Mouse (Mus musculus) fat pad, adult 2 months (tissue): ENCODE data around the gene Prelp.
"Not testable (repeated sequence)": the region's sequence is repeated elsewhere in the genome, so short reads cannot be mapped to it uniquely, and the experiment has no call there.

Experiments used
- DNase-seq: peaks from one replicate; pipeline ENCODE4 v3.0.0-alpha.2; 2011; ENCODE audit warnings: low read depth, low spot score; ENCODE audit errors: extremely low read depth

Gene Prelp

DNA sequence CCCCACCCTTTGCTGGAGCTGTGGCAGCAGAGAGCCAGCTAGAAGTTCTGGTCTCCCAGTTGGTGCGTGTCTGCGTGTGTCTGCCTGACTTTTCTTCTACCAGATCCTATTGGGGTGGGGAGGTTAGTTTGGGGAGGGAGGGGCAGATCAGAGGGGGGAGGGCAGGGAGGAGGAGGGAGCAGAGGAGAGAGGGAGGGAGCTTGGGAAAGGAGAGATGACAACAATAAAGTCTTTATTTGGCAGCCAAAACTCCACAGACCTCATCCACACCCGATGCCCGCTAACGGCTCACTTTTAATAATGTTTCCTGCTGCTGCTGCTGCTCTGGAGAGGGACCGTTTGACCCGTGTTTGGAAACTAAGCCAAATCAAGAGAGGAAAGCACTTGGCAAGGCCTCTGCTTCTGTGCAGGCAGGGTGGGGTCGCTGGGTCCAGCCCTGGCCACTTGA, at the start of gene Prelp:
Gene Prelp, minus strand, starts transcription at position 111 of the 448 bp plus-strand sequence.
- DNase-seq = no peak

DNA sequence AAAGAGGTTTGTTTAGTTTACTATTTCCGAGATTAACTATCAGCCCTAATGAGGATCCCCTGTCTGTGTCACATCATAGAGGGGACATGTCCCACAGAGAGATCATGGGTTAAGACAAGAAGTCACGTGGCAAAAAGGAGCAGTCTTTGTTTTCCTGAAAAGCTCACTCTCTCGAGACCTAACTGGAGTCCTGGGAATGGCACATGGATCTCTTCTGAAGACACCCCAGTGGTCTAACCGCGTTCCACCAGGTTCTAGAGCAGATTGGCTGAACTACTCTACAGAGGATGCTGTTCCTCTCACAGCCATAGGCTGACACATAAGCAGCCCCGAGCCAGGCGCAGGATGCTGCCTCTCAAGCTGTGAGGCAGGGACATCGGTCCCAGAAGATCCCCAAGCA, 48.2 kb upstream of the Prelp start:
- DNase-seq = no peak

DNA sequence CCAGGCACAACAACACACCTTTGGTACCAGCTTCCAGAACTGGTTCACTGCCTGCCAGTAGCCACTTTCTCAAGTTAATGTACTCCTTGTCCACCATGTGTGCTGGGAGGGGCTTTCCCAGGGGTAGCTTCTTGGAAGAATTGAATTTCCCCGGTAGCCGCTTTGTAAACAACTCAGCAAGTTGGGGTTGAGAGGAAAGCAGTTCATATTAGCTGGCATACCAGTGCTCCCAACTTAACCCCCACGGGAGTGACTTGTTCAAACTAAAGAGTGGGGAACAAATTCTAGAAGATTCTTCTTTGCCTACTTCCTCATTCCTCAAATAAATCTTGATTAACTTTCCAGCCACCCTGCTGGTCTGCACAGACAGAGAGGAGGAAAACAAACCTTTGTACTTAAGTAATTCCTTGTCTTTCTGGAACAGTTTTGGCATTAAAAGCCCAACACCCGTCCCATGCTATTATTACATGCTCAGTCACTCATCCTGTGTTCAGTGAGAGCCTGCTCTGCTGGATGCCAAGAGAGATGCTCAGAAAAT, 47.6 kb upstream of the Prelp start:
- no peak for DNase-seq

DNA sequence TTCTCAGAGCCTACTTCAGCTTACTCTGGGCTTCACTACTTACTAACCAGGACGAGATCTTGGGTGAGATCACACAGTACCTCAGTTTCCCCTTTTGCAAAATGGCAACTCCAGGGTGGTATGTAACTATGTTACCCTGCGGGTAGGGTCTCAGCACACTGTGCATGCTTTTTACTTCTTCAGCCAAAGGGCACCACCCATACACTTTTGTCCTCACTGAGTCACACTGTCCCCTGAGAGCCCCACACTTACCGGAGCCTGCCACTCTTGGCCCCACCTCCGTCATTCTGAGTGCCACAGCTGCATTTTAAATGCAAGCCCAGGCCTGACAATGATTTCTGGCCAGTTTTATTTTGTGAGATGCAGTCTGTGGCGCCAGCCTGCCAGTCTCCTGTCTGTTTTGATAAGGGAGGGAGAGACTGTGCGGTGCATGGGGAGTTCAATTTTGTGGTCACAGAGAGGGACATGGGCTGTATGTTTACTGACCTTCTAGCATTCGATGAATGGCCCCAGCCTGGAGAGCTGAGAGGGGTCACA, 46.3 kb upstream of the Prelp start:
- no peak for DNase-seq

DNA sequence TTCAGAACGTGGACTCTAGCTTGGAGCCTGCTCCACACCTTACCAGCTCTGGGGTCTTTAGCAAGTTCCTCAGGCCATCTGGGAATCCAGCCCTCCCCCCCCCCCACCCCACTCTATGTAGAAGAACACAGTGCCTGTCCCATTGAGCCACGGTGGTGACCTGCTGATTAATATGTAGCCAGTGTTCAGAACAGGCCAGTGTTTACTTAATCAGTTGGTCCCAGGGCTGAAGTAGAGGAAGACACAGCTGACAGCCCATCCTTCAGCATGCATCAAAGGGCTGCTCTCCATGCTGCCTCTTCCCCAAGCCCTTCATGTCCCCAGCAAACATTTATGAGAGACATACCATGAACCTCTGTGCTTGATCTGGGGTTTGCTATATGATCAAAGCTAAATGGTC, 44.8 kb upstream of the Prelp start:
- DNase-seq = no peak

DNA sequence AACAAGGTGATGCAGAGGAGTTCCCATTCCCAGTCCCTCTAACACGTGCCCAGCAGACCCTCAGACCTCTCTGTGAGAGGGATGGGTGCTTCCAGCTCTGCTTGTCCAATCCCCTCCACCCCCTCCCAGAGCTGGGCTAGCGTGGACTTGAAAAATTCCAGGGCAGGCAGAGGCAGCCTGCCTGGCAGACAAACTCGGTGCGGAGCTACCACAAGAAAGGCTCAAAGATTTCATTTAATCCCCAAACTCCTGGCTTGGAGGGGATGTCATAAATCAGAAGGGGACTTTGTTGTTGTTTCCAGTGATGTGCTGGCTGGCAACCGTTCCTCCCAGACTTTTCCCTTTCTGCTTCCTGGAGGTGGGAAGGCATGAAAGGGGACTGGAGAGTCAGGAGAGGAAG, 44.1 kb upstream of the Prelp start:
- DNase-seq = no peak

DNA sequence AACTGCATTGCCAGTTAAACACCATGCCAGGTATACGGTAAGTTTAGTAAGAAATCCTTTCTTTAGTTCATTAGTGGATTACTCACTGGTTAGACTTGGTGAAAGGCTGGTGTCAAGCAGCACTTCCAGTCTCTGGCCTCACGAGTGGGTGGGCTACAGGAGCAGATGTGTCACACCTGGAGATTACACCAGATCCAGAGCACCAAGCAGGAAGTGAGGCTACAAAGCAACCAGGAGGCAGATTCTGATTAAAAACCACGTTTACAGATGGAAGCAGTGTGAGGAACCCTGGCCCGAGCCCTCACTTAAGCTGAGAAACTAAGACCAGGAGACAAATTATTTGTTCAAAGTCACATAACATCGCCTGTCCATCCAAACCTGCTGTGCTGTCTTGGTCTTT, 43.5 kb upstream of the Prelp start:
- DNase-seq = no peak

DNA sequence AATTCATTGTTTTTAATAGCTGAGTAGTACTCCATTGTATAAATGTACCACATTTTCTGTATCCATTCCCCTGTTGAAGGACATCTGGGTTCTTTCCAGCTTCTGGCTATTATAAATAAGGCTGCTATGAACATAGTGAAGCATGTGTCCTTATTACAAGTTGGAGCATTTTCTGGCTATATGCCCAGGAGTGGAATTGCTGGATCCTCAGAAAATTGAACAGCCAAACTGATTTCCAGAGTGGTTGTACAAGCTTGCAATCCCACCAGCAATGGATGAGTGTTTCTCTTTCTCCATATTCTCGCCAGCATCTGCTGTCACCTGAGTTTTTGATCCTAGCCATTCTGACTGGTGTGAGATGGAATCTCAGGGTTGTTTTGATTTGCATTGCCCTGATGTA, 42.4 kb upstream of the Prelp start:
- DNase-seq = not testable (repeated sequence)

DNA sequence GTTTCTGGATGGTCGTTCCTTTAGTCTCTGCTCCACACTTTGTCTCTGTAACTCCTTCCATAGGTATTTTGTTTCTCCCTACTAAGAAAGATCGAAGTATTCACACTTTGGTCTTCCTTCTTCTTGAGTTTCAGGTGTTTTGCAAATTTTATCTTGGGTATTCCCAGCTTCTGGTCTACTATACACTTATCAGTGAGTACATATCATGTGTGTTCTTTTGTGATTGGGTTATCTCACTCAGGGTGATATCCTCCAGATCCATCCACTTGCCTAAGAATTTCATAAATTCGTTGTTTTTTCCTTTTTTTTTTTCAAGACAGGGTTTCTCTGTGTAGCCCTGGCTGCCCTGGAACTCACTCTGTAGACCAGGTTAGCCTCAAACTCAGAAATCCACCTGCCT, 41.9 kb upstream of the Prelp start:
- not testable (repeated sequence) for DNase-seq

DNA sequence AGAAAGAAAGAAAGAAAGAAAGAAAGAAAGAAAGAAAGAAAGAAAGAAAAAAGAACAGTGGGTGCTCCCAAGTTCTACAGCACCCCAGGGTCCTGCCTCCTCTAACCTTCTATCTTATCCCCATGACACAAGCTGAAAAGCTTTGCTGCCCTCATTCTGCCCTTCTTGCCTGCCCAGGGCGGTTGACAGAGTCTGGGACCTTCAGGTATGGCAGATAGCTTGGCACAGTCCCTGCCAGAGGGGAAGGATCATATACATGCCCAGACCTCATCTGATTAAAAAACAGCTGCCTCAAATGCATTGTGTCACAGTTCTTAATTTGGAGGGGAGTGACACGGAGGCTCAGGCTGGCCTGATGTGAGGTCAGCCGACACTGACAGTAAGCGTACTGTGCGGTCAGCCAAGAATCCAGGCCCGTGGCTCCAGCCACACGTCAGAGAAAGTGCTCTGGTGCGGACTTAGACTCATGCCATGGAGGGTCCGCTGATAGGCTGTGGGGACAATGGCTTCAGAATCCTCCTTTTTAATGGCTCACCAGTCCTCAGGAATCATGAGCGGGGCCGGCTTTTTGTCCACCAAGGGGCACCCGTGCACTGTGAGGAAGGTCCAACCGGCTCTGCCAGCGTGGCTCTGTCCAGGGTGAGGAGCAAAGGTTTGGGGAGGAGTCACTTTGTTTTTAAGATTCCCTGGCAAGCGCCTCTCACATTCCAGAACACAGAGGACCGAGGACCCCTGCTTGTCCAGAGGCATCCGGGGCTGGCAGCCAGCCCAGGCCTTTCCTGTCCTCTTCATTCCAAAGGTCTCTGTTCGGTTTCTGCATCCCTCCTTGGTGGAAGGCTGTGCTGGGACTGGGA, 40.3 kb upstream of the Prelp start:
- DNase-seq = no peak

DNA sequence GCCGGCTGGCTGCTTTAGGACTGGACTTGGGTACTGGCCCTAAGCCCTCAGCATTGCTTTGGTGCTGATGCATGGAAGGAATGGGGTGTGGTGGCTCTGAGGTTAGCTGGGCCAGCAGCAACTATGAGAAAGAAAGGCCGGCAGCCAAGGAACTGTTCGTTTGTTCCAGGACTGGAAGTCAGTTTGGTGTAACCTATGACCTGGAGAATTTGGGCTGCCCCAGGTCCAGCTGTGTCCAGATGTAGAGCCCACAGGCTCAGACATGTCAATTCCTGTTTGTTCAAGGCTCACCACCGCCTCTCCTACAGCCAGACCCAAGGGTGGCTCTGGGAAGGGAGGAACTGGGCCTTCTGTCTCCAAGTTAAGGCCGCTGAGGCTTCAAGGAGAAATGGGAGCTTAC, 38.3 kb upstream of the Prelp start:
- no peak for DNase-seq

DNA sequence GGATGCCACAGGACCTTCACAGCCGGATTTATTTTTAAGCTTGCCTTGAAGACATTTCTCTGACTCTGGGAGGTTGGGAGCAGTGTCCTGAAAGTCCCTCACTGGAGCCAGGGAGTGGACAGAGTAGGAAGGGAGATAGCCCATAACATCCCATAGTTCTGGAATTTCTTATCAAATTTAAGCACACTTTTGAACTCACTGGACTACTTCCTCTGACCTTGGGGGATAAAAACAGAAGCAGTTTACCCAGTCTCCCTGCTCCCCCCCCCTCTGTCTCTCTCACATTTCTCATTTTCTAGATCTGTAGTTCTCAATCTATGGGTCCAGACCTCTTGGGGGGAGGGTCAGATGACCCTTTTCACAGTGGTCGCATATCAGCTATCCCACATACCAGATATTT, 32.8 kb upstream of the Prelp start:
- no peak for DNase-seq

DNA sequence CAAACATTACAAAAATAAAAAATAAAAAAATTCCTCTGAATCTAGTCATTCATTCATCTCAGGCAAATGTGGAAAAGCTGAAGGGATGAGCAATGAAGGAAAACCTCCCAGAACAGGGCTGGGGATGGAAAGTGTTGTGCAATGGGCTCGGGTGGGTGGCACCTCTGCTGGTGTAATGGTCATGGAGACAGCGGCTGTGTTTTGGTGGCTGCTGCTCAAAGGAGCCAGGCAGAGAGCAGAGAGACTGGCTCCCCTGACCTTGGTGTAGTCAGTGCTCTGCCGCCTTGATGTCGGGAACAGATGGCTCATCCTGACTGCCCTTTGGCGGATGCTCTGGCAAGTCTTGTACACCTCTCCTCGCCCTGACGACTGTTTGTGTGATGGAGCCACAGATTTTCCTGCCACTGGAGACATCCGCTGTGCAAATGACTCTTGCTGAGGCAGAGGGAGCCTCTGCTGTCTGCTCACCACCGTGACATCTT, 32.1 kb upstream of the Prelp start:
- no peak for DNase-seq

DNA sequence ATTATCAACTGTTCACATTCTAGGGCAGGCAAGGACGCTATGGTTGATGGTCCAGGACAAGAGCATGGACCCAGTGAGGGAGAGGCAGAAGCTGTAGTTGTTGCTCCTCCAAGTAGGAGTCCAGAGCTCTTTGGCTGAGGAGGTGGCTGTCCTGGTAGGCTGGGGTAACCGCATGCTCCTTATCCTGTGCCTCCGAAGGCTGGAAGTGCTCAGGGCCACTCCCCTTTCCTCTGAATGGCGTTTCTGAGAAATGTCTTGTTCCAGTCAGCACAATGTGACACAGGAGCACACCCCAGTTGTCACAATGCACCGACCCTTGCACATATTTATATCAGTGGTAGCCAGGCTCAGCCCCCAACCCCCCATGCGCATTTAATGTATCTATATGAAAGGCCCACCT, 30.4 kb upstream of the Prelp start:
- no peak for DNase-seq

DNA sequence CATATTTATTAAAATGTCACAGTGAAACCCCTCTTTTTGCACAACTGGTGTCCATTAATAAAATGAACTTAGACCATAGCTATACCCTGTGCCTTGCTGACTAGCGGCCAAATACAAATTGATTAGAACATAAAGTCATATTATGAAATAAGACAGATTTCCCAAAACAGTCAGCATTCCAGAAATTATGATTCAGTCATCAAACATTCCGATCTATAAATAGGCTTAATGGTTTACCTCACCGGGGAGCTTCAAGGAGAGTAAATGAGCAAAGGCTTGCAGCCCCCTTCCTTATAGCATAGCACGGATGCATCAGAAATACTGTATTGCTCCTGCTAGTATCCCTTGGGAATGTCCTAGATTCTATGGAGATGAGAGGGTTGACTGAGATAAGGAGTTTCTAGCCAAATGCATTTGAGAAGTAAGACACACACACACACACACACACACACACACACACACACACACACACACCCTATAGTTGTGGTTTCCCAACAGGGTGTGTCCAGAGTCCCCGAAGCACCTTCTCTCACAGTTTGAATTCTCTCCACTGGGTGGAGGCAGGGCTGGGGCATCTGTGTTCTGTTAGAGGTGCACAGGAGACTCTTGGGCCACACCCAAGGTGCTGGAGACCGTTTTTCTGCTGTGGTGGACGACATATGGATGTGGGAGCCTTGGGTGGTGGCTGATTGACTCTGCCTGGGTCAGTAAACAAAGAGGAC, 29.0 kb upstream of the Prelp start:
- no peak for DNase-seq

DNA sequence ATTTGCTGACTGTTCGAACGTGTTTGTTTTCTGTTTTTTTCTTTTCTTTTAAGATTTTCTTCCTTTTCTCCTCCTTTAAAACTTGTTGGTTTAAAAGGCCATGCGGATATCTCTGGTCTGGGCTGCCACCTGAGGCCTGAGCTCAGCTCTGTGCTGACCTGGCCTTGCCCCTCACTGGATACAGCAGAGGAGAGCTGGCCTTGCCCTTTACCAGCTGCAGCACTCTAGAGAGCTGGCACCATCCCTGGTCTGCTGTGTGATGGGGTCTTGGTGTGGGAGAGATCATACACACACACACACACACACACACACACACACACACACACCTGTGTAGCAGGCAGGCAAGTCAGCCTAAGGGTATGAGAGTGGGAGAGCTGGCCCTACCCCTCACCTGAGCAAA, 23.9 kb upstream of the Prelp start:
- DNase-seq = no peak

DNA sequence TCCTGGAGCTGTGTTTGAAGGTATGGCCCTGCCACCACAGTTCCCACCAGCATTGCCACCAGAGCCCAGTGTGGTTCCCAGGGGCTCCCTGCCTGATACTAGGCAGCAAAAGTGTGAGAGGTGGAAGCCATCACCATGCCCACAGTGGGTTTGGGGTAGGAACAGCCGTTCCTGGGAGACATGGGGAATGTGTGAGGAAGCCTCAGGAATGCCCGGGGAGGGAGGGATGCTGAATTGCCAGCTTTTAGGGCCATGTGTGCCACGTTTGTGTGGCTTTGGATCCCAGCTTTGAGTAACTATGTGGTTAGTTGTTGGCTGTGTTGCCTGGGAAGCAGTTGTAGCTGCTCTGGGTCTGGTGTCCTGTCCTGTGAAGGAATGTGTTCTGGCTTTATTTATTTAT, 20.7 kb upstream of the Prelp start:
- no peak for DNase-seq

DNA sequence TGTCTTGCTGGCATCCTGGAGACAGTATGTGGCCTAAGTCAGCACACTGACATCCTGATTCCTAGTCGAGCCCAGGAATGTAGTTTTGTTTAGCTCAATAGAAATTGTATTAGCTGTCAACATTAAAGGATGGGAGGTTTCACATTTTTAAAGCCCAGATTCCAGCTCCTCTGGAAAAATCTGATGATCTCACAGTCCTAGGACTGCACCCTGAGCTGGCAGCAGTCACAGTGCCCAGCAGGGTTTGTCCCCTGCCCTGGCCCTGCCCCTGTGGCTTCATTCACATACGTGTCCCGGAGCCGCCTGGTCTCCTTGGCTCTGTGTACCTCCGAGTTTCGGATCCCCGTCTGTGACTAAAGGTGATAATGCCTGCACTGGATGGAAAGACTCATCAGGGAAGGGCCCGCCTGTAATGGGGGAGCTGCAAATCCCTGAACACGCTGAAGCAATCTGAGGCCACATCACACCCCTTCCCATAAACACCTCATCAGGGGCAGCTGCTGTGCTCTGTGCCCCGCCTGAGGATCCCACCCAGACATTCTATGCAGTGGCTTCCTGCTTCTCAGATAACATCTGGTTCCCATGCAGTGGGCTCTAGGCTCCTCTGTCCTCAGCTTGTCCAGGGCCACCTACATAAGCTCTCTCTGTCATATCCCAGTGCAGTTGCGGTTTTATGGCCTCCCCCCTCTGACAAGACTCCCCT, 20.1 kb upstream of the Prelp start:
- DNase-seq = no peak

DNA sequence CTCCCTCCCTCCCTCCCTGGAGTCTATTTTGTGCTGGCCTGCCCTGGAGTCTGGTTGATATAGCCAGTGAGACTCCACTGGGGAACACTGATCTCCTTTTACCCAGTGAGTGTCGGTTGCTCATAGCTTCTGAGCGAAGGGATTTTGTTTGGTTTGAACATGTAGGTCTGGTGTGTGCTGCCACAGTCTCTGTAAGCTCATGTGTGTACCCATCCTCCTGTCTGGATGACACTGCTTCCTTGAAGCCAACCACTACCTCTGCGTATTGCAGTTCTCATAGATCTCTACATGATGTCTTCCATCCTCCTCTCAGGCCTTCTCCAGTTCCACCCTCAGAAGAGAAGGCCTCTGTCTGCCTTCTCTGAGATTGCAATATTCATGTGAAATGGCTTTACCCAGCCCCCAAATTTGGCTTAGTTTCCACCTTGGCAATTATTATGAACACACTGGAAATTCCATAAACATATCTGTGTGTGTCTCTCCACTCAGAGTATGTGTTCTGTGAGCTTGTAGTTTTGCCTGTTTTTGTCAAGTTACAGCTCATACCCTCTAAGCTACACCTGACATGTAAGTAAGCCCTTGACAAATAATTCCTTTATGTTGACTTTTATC, 19.4 kb upstream of the Prelp start:
- no peak for DNase-seq

DNA sequence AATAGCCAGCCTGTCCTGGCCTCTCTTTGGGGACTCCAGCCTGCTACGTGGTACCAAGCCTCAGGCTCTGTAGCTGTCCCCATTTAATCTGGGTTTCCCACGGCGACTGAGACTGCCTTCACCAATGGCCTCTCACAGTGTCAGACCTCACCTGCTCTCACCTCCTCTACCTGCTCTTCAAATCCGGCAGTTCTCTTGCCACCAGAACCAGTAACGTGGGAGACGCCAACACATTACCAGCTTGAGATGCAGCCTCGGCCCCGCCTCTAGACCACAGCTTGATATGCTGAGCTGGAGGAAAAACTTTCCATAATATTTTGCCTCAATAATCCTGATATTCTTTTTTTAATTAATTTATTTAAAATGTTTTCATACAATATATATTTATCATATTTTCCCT, 18.5 kb upstream of the Prelp start:
- DNase-seq = no peak

DNA sequence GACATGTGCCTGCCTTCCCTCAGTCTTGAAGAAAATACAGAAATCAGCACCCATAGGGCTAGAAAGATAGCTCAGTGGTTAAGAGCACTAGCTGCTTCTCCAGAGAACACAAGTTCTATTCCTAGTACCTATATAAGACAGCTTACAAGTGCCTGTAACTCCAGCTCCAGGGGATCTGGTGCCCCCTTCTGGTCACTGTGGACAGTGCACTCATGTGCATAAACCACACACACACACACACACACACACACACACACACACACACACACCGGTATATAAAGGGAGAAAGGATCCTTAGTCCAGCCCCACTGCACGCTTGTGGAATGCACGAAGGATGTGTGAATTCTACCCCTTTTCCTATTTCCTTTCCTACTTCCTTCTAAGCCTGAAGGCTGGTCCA, 15.0 kb upstream of the Prelp start:
- DNase-seq = no peak
